Mouse (Mus musculus) thymus, postnatal 25 days (tissue): ENCODE results near the gene Lrriq4.

Experiments
- DNase-seq: peaks from one replicate; pipeline ENCODE4 v3.0.0; 2022

The Lrriq4 gene

GRCm38 (mm10) chr3:30644207-30644606 is at the start of gene Lrriq4:
Lrriq4 (plus strand) TSS chr3:30644507.
- DNase-seq = no peak

GRCm38 (mm10) chr3:30595111-30595832 is 49.0 kb upstream of the Lrriq4 start:
- no peak for DNase-seq

GRCm38 (mm10) chr3:30597271-30597670 is 47.0 kb upstream of the Lrriq4 start:
- DNase-seq = no peak

DNA sequence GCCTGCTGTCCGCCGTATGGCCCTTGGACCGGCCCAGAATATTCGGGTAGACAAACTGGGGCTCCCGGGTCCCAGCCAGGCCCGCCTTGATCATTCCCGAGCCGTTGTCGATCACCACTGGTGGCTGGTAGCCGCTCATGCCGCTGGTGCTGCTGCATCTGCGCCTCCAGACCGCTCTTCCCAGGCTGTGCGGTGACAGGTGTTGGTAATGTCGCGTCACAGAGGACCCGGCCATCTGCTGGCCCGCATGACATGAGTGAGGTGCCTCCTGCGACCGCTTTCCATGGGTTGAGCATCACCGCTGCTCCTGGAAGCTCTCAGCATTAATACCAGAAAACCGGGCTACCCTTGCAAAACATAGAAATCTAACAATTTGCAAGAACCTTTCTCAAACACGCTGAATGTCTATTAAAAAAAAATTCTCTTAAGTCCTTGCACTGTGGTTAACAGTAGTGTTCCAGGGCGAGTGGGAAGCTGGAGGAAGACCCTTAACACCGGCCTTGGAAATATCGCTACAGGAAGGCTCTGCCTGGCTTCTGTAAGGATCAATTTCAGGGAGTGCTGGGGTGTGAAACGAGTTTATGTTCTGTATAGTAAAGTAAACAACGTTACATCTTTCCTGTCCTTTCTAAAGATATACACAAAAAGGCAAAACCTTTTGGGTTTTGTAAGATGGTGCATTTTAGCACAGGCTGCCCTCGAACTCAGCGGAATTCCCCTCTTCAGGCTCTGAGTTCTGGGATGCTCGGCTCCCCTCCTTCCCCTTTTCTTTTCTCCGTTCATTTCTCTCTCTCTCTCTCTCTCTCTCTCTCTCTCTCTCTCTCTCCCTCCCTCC is 44.4 kb upstream of the Lrriq4 start, which contains the start of gene Actrt3:
Gene Actrt3 (minus strand): TSS at position 229 of the 835 bp plus-strand sequence.
- DNase-seq = peak; percentile 43

DNA sequence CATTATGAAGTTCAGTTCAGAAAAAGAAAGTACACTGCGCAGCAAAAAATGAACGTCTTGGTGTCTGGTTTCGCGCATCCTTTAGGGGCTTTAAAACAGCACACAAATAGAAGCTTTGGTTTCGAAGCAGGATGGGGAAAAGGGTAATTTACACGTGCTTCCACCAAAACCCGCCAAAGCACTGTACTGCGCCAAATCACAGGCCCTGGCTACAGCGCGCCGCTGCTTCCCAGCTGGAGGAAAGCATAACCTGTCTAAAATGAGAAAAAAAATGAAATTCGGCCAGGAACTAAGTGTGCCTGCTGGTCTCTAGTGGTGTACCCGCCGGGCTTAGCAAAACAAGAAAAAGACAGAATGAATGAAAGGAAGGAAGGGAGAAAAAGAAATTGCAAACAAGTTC is 43.6 kb upstream of the Lrriq4 start:
- DNase-seq = peak; percentile 39

DNA sequence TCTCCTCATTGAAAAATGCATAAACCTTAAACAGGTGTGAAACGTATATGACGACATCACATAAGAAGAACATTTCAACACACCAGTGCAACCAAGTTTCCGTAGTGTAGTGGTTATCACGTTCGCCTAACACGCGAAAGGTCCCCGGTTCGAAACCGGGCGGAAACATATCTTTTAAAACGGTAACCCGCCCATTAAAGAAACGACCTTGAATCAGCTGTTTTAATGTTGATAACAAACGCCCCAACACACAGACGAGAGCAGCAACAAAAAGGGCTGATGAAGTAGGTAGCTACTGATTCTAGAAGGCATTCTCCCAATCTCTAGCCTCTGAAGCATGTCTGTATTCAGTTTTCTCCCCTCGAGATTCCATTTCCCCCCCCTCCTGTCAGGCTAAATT is 43.1 kb upstream of the Lrriq4 start:
- DNase-seq = peak; percentile 91

DNA sequence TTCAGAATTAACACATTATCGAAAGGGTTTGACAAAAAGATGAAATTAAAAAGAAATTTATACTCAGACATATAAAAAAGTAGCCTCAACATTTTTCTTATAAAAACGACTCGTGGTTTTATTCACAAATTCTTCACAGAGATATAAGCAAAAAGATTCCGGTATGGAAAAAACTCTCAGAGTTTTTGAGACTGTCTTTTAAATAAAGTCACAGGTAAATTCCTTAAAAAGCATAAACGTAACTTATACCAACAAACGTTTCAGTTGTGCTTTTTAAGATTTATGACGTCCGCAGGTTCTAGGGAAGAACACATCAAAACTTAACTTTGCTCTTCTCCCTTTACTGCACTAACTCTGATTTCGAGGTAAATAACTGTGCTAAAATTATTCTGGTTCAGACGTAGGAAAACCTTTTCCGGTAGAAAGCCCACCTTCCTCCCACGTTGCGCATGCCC is 42.7 kb upstream of the Lrriq4 start:
- no peak for DNase-seq

DNA sequence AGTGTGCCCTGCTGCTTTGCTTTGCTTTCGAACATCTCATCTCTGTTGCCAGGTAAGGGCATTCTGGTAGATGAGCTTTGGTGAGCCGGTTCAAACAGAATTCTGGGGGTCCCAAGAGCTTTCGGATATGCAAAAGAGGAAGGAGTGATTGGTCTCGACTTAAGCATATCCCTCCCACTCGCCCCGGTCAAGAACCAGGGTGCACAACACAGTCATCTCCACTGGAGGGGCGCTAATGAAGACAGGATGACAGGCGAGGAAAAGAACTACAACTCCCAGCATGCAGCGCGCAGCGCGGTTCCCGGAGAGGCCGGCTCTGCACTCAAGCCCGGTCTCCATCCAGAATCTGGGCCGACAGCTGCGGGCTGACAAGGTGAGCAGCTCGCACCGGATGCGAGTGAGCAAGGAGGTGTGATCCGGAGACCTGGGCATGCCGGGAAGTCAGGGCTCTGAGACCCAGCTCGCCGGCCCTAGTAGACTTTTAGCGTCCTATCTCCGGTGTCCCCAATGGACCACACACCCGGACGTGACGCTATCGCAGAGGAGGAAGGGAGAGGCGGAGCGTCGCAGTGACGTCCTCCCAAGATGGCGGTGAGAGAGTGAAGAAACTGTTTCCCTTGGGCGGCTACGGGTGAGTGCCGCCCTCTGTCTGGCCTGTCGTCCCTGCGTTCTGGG is 42.1 kb upstream of the Lrriq4 start, which contains the start of gene Mynn:
Gene Mynn (plus strand): TSS at position 1 of the 675 bp plus-strand sequence.
- DNase-seq = peak; percentile 98

DNA sequence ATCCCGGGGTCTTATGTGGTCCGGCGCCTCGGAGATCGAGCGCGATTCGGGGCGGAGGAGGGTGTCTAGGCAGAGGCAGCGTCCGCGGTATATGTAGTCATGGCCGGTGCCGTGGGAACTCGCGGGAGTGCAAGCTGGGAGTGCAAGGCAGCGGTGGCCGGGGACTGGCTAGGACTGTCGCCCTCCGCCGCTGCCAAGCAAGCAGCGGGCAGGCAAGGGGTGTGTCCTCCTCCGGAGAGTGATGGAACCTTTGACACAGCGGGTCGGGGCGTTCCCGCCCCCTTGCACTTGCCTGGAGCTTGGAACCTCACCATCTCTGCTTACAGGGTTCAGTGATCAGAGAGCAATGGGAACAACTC is 41.6 kb upstream of the Lrriq4 start:
- DNase-seq = no peak

- DNase-seq = no peak
These were observed 41.1 kb upstream of the Lrriq4 start for GRCm38 (mm10) chr3:30603256-30603655.

GRCm38 (mm10) chr3:30608999-30609398 is 35.3 kb upstream of the Lrriq4 start:
- DNase-seq = no peak

DNA sequence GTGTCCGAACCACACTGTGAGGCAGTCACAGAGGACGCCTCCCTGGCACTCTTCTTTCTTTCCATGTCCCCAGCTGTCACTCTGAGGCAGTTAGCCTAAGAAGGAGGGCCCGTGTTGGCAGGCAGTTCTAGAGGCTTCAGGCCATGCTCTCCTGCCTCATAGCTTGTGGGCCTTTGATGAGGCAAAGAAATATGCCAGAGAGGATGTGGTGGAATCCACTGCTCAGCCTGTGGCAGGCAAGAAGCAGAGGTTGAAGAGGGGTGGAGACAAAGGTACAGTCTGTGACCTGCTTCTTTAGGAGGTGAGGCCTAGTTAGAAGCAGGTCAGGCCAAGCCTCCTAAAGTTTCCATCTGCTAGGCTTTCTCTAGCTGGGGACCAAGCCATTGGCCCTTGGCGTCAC is 33.4 kb upstream of the Lrriq4 start:
- peak; percentile 37 for DNase-seq

DNA sequence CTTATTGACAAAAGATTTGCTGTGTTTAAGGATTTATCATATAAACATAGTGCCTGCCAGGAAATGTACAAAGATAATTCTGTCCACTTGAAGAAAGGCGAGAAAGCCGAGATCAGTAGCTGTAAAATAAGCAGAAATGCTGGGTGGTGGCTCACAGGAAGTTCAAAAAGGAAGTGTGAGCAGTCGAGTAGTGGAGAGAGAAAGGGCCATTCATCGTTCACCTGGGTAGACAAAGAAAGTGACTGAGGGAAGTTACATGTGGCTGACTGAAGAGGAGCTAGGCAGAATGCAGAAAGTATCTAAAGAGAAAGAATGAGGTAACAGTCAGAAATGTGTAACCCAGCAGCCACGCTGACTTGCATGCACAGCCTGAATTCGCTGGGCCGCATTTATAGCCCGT is 24.2 kb upstream of the Lrriq4 start:
- DNase-seq = no peak

DNA sequence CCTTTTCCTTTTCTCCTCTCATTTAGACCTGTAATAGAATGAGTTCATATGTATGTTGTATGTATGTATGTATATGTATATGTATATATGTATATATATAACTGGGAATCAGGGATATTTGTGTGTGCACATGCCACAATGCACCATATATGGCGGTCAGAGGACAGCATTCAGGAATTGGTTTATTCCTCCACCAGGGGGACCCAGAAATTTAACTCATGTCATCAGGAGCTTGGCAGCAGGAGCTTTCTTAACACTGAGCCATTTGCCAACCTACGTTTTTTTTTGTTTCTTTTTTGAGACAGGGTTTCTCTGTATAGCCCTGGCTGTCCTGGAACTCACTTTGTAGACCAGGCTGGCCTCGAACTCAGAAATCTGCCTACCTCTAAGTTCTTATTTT is 10.6 kb upstream of the Lrriq4 start:
- DNase-seq = no peak

DNA sequence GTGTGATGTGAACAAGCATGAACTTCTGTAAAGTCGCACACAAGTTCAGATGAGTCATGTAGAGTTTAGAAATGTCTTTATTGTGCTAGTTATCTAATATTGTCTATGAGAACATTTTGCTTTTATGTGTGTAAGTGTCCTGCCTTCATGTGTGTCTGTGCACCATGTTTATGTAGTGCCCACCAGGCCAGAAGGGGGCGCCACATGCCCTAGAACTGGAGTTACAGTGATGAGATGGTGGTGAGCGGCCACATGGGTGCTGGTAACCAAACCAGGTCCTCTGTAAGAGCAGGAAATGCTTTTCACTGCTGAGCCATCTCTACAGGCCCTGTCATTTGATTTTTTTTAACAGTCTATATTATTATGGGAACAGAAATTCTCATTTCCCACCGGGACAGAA is 8.7 kb upstream of the Lrriq4 start:
- no peak for DNase-seq

- no peak for DNase-seq
These were observed 2.5 kb downstream of the Lrriq4 start for GRCm38 (mm10) chr3:30646761-30647160.

GRCm38 (mm10) chr3:30647440-30648090 is 3.3 kb downstream of the Lrriq4 start, which contains the start of gene Lrrc34:
Lrrc34 (minus strand) TSS chr3:30647869.
- DNase-seq = no peak

- DNase-seq = no peak
These were observed 4.2 kb downstream of the Lrriq4 start for GRCm38 (mm10) chr3:30648466-30648865.

GRCm38 (mm10) chr3:30650062-30650841 is 5.9 kb downstream of the Lrriq4 start:
- DNase-seq = no peak

DNA sequence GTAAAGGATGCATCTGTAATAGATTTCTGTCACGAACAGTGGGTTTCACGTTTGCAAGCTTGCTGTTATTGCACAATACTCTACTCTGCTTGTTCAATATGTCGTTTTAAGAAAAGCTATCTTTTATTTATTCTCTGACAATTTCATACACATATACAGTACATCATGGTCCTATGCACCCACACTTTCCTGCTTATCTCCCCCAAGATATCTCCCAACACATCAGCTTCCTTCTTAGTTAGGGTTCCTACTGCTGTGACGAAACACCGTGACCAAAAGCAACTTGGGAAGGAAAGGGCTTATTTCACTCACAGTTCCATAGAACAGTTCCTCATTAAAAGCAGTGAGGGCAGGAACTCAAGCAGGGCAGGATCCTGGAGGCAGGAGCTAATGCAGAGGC is 11.6 kb downstream of the Lrriq4 start:
- DNase-seq = no peak

DNA sequence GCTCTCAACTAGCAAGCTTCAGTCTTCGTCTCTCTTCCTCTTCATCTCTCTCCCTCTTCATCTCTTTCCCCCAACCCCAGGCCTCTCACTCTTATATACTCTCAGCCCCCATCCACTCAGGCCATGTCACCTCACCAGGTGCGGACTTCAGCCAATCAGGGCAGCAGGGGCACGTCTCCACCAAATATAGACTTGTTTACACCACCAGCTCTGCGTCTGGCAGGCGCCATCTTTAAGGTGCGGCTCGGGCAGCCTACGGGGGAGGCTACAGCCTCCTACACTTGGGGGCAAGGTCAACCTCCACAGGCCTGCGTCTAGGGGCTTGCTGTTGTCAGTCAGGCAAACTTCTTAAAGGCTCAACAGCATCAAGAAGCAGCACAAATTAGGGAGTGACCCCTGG is 14.2 kb downstream of the Lrriq4 start:
- no peak for DNase-seq

DNA sequence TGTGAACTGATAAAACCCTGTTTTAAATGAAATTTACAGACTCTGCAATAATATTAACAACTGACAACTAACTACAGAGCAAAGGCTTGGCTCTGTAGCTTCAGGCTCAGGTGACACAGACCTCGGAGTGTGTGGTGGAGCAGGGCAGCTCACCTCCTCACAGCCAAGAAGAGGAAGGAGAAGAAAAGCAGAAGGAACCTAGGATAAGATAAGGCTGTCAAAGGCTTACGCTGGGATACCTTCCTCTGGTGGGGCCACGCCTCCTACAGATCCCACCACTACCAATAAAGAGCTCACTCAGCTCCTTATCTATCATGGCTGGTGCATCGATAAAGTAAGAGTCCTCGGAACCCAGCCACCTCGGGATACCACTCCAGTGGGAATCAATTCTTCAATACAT is 38.9 kb downstream of the Lrriq4 start:
- DNase-seq = no peak
